Mouse (Mus musculus) lung, postnatal 0 days (tissue): ENCODE data around the gene Ppp1r1b.

ENCODE experiments used
- CTCF ChIP-seq: IDR thresholded peaks from 2 replicates; pipeline ENCODE4 v1.5.1; 2016; ENCODE audit warnings: antibody characterized with exemption, mild to moderate bottlenecking
- EP300 ChIP-seq: IDR thresholded peaks from 2 replicates; pipeline ENCODE4 v1.6.1; 2016; ENCODE audit warnings: antibody characterized with exemption, mild to moderate bottlenecking, control low read depth

- TF ChIP-seq EP300 (no peak), CTCF (no peak)
These were observed 46.1 kb downstream of the Ppp1r1b start for GRCm38 (mm10) chr11:98394301-98394700.
